Mouse (Mus musculus): ENCODE data around the gene Gnl1. TPM values are rescaled to one million over a fixed set of nuclear protein-coding genes. Genes with fewer than 3 reads are reported as not detected.
A peak's percentile ranks its signal among the peaks of the same experiment; 100 is the strongest.
"Not testable (repeated sequence)": the region's sequence is repeated elsewhere in the genome, so short reads cannot be mapped to it uniquely, and the experiment has no call there.

The Gnl1 gene
- polyA plus RNA-seq, 1 experiment from 2014 or later: 61.5 TPM

GRCm38 (mm10) chr17:36028879-36029619, 49.4 kb downstream of the Gnl1 start:
- Histone ChIP-seq H3K4me1 (0 out of 2 replicates have a peak, but pooled peaks cover 3% of the 10 kb centered on the region), H3K27ac (replicated peaks) (no peak overlapping the region), H3K9ac (no peak overlapping the region), H3K4me2 (replicated peaks) (no peak overlapping the region), H3K27me3 (no peaks in the 10 kb centered on the region), H3K36me3 (no peaks in the 10 kb centered on the region), H3K9me3 (replicated peaks) (no peaks in the 10 kb centered on the region), H3K4me3 (replicated peaks) (no peak overlapping the region)
- ATAC-seq (ENCODE audit: insufficient number of reproducible peaks, low FRiP score, low TSS enrichment, low read depth): no peak
- 87% methylated on average over 7 of the region's 7 CpGs for WGBS

DNA sequence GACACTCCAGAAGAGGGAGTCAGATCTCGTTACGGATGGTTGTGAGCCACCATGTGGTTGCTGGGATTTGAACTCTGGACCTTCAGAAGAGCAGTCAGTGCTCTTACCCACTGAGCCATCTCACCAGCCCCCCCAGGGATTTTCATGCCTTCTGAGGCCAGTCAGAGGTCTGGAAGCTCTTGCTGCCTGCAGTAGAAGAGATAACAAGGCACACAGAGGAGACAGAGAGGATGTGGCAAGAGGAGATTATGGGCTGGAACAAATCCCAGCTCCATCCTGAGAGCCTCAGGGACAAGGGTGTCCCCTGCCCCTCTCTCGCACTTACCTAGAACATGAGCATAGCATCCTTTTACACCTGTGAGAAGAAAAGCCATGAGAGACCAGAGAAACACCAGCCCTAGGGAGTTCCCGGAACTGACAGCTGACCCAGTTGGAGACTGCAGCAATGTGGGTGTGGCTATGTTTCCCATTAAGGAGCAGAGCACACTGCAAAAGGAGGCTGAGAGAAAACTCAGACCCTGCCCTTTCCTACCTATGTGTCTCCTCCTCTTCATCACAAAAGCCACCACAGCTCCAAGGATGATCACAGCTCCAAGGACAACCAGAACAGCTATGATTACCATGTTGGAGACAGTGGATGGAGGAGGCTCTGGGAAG, 50.5 kb downstream of the Gnl1 start:
- not testable (repeated sequence) for H3K4me2 ChIP-seq (replicated peaks); H3K4me1 ChIP-seq; H3K4me3 ChIP-seq (replicated peaks); H3K27me3 ChIP-seq; ATAC-seq (ENCODE audit: insufficient number of reproducible peaks, low FRiP score, low TSS enrichment, low read depth); H3K27ac ChIP-seq (replicated peaks); H3K9ac ChIP-seq; H3K9me3 ChIP-seq (replicated peaks); H3K36me3 ChIP-seq
- 77% methylated on average over 4 of the region's 4 CpGs for WGBS

- not testable (repeated sequence) for H3K9ac ChIP-seq; H3K36me3 ChIP-seq; H3K27me3 ChIP-seq; ATAC-seq (ENCODE audit: insufficient number of reproducible peaks, low FRiP score, low TSS enrichment, low read depth); H3K4me1 ChIP-seq; H3K9me3 ChIP-seq (replicated peaks); H3K27ac ChIP-seq (replicated peaks)
- WGBS: 36% methylated on average over 8 of the region's 8 CpGs
- Histone ChIP-seq H3K4me2 (replicated peaks) (peak overlapping the region; percentile 89), H3K4me3 (replicated peaks) (peak overlapping the region; percentile 55)
Measured at GRCm38 (mm10) chr17:36030703-36031582, 51.3 kb downstream of the Gnl1 start.

GRCm38 (mm10) chr17:36031583-36032331, 52.1 kb downstream of the Gnl1 start:
- Histone ChIP-seq H3K4me3 (replicated peaks) (peak overlapping the region; percentile 55), H3K27ac (replicated peaks) (peak overlapping the region; percentile 39; the same call in 1 of the 2 replicates), H3K4me2 (replicated peaks) (peak overlapping the region; percentile 89), H3K9ac (peak overlapping the region; percentile 45)
- not testable (repeated sequence) for H3K36me3 ChIP-seq; H3K9me3 ChIP-seq (replicated peaks); H3K27me3 ChIP-seq; H3K4me1 ChIP-seq
- ATAC-seq (ENCODE audit: insufficient number of reproducible peaks, low FRiP score, low TSS enrichment, low read depth): peak; percentile 52
- WGBS: under 1% methylated on average over 40 of the region's 40 CpGs

GRCm38 (mm10) chr17:36032351-36032875, 52.8 kb downstream of the Gnl1 start, which contains the start of gene H2-T23:
Gene H2-T23 (minus strand): TSS chr17:36032855.
- under 1% methylated on average over 25 of the region's 25 CpGs for WGBS
- H3K4me2 ChIP-seq (replicated peaks): peak within 1 kb of the TSS; percentile 89
- H3K4me1 ChIP-seq: not testable (repeated sequence)

GRCm38 (mm10) chr17:36034524-36034923, 54.9 kb downstream of the Gnl1 start:
- not testable (repeated sequence) for H3K9me3 ChIP-seq (replicated peaks); ATAC-seq (ENCODE audit: insufficient number of reproducible peaks, low FRiP score, low TSS enrichment, low read depth); H3K4me3 ChIP-seq (replicated peaks); H3K9ac ChIP-seq; H3K4me2 ChIP-seq (replicated peaks); H3K27me3 ChIP-seq; H3K36me3 ChIP-seq; H3K4me1 ChIP-seq; H3K27ac ChIP-seq (replicated peaks)
- WGBS: 61% methylated on average over 3 of the region's 3 CpGs

More at GRCm38 (mm10) chr17:36032351-36032875, 52.8 kb downstream of the Gnl1 start, which contains the start of gene H2-T23:
- ATAC-seq (ENCODE audit: insufficient number of reproducible peaks, low FRiP score, low TSS enrichment, low read depth); H3K27me3 ChIP-seq; H3K36me3 ChIP-seq; H3K9me3 ChIP-seq (replicated peaks): not testable (repeated sequence)
- H3K27ac ChIP-seq (replicated peaks): peak within 1 kb of the TSS; percentile 39; the same call in 1 of the 2 replicates
- H3K9ac ChIP-seq: peak within 1 kb of the TSS; percentile 45
- peak within 1 kb of the TSS; percentile 55 for H3K4me3 ChIP-seq (replicated peaks)

DNA sequence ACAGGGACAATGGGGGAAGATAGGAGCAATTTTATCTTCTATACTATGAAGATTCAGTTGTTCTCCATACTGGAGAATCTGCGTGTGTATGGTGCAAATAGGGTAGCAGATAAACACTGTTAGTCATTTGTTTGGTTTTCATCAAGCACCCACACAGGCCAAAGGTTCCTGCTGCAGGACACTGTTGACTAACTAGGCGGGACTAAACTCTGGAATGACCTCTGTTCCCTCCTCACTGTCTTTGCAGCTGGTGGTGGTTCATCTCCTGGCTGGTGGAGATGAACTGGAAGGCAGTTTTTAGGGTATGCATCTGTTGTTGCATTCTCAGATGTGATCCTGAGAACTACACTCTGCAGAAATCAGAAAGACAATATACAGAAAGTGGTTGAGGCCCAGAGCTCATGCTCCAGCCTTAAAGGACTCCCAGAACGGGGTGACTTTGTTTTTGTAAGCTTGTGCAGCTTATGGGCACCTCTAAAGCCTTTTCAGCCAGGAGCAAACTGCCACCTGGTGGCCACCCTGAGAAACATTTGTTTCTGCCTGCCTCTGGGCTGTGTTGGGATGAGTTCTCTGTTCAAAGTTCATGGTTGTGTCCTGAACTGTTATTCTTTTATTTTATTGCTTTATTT, 55.5 kb downstream of the Gnl1 start:
- not testable (repeated sequence) for ATAC-seq (ENCODE audit: insufficient number of reproducible peaks, low FRiP score, low TSS enrichment, low read depth); H3K27me3 ChIP-seq; H3K36me3 ChIP-seq; H3K9me3 ChIP-seq (replicated peaks); H3K9ac ChIP-seq; H3K27ac ChIP-seq (replicated peaks); H3K4me2 ChIP-seq (replicated peaks); H3K4me1 ChIP-seq; H3K4me3 ChIP-seq (replicated peaks)
- 39% methylated on average over 3 of the region's 3 CpGs for WGBS

GRCm38 (mm10) chr17:36036126-36036525, 56.5 kb downstream of the Gnl1 start:
- not testable (repeated sequence) for H3K9ac ChIP-seq; H3K36me3 ChIP-seq; H3K4me3 ChIP-seq (replicated peaks); H3K9me3 ChIP-seq (replicated peaks); H3K27ac ChIP-seq (replicated peaks); H3K4me1 ChIP-seq; ATAC-seq (ENCODE audit: insufficient number of reproducible peaks, low FRiP score, low TSS enrichment, low read depth); H3K27me3 ChIP-seq; H3K4me2 ChIP-seq (replicated peaks)
- WGBS: 84% methylated on average over 13 of the region's 13 CpGs

Data from embryonic facial prominence, embryonic 15.5 days (tissue).